34 mouse cellular contexts compared by ENCODE assay signal in genomic region chr6:58946246-58946645, GRCm38 (mm10). TPM values are rescaled to one million over a fixed set of nuclear protein-coding genes. Genes with fewer than 3 reads are reported as not detected.
"Had no signal": no experiment of that assay in that cellular context is flagged by ENCODE, and none has a peak within 500 bp of the region (broad histone marks: within the 10 kb centered on the region; RNA-seq: fewer than 3 reads in every experiment).

No protein-coding gene starts in this region.

- H3K9me3 ChIP-seq: heart, embryonic 10.5 days; heart, embryonic 12.5 days; heart, embryonic 13.5 days; heart, embryonic 15.5 days; hindbrain, embryonic 12.5 days; hindbrain, embryonic 13.5 days; hindbrain, embryonic 15.5 days; intestine, embryonic 15.5 days; kidney, embryonic 15.5 days had no signal

- H3K4me2 ChIP-seq: heart, embryonic 11.5 days; heart, embryonic 12.5 days; heart, embryonic 13.5 days; heart, embryonic 15.5 days; hindbrain, embryonic 12.5 days; hindbrain, embryonic 13.5 days; hindbrain, embryonic 14.5 days; hindbrain, embryonic 15.5 days; intestine, embryonic 15.5 days; kidney, embryonic 15.5 days had no signal

- H3K4me1 ChIP-seq: heart, embryonic 10.5 days; heart, embryonic 12.5 days; heart, embryonic 13.5 days; heart, embryonic 15.5 days; hindbrain, embryonic 12.5 days; hindbrain, embryonic 13.5 days; hindbrain, embryonic 15.5 days; intestine, embryonic 15.5 days had no signal

- DNase-seq: heart, postnatal 10 days; heart, postnatal 14 days; heart, postnatal 36 days; heart, postnatal 4 days; kidney, adult 11 months; kidney, adult 18-20 months; kidney, adult 2 months; kidney, adult 8-10 months; kidney, adult 9 months; kidney, postnatal 10 days; kidney, postnatal 14 days; kidney, postnatal 25 days; kidney, postnatal 36 days; kidney, postnatal 4 days; layer of hippocampus, postnatal 36 days had no signal

- H3K36me3 ChIP-seq: hindbrain, embryonic 12.5 days; intestine, embryonic 15.5 days; kidney, embryonic 15.5 days had no signal

- H3K27ac ChIP-seq: heart, embryonic 10.5 days; heart, embryonic 13.5 days; heart, embryonic 15.5 days; hindbrain, embryonic 12.5 days; hindbrain, embryonic 13.5 days; hindbrain, embryonic 14.5 days; hindbrain, embryonic 15.5 days; hindbrain, postnatal 0 days; intestine, embryonic 15.5 days; kidney, embryonic 15.5 days; kidney, postnatal 0 days had no signal

- H3K27me3 ChIP-seq: heart, embryonic 12.5 days; heart, embryonic 13.5 days; heart, embryonic 15.5 days; hindbrain, embryonic 12.5 days; hindbrain, embryonic 13.5 days; hindbrain, embryonic 15.5 days; intestine, embryonic 15.5 days; kidney, embryonic 15.5 days had no signal

- H3K4me3 ChIP-seq: heart, embryonic 10.5 days; heart, embryonic 12.5 days; heart, embryonic 13.5 days; heart, embryonic 15.5 days; hindbrain, embryonic 12.5 days; hindbrain, embryonic 13.5 days; hindbrain, embryonic 15.5 days; intestine, embryonic 15.5 days; kidney, embryonic 15.5 days; layer of hippocampus, adult 2 months had no signal

- H3K9ac ChIP-seq: heart, embryonic 12.5 days; heart, embryonic 13.5 days; heart, embryonic 15.5 days; hindbrain, embryonic 12.5 days; hindbrain, embryonic 13.5 days; hindbrain, embryonic 14.5 days; hindbrain, embryonic 15.5 days; intestine, embryonic 15.5 days; kidney, embryonic 15.5 days had no signal

- ATAC-seq: hindbrain, embryonic 16.5 days; hindbrain, postnatal 0 days; inflammation-experienced regulatory T-cells, adult 6 months; intestine, embryonic 15.5 days; intestine, embryonic 16.5 days; intestine, postnatal 0 days had no signal

RNA-seq across cellular contexts. Expression of gene Nap1l5, which starts 39.4 kb away (rescaled TPM):
- total RNA-seq: hematopoietic stem cell, adult 5-6 weeks had no signal
